Mouse (Mus musculus): ENCODE results near the gene Serpina3c.

The Serpina3c gene

DNA sequence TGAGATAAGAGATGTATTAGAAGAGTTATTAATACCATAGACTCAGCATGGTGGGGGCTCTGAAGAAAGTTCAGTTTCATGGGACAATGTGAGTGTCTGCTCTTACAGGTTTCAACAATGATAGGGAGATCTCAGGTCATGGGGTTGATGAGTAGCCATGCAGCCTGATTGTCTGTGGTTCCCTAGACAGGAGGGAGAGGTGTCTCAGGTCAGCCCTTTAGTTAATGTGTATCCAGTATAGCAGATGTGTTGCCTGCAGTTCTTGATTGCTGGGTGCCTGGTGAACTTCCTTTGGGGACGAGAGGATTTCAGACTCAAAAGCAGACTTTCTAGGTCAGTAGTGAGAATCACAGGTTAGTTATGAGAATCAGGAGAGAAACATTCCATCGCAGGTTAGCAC is 45.2 kb downstream of the Serpina3c start:
- no peak for DNase-seq

DNA sequence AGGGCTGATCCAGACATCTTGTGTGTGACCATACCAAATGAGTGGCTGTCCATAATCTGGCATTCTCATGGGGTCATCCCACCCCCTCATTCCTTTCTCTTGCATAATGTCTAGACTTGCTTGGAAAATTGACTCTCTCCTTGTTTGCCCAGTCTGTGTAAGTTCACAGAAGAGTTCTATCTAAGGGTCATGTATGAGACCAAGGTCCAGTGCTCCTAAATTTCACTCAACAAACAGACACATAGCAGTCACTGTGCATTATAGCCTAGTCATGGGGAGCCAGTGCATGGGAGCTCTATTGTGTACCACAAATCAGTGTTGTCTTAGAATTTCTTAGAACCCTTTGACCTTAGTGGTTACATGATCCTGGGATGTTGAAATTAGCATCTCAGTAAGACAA is 46.8 kb downstream of the Serpina3c start:
- DNase-seq = no peak

DNA sequence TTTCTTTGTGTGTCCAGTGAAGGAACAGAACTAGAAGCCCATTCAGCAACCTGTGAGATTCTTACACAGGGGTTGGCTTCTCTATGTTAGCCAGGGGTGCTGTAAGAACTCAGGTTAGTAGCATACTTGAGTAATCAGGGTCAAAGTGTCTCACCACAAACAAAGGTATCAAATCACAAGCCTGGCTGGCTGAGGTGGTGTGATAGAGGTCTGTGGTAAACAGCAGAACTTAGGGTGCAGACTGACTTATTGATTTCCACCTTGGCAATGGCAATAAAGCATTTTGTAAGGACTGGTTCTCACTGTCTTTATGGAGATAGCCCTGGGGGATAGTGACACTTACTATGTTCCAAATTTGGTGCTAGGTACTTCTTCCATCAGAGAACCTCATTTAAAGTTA is 47.8 kb downstream of the Serpina3c start:
- DNase-seq = no peak

DNA sequence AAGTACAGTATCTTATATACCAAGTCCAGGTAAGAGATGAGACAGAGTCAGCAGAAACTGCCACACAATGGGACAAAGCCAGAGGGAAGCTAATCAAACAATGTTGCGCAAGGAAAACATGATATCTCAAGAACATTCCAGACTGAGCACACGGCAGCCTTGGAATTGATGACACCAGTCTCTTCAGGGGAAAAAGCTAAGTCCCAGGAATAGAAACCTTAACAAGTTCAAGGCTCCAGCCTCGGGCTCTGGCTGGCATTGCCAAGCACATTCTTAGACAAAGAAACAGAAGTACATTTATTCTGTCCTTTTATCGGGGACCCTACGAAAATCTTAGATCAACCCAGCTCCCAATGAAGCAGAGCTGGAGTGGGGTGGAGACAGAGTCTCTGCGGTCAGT is 52.9 kb downstream of the Serpina3c start, which contains the start of gene Serpina5:
Gene Serpina5 (plus strand): TSS at position 346 of the 400 bp plus-strand sequence.
- no peak for DNase-seq
